Mouse (Mus musculus) midbrain, embryonic 13.5 days (tissue): ENCODE measurements around the gene Vmn1r183. TPM values are rescaled to one million over a fixed set of nuclear protein-coding genes. Genes with fewer than 3 reads are reported as not detected.

ENCODE experiments used
- ATAC-seq: fragments of 200-750 bp; cut with Nextera tagmentation; 2 replicates; pipeline ENCODE4 v1.8.0; 2017; ENCODE audit warnings: mild to moderate bottlenecking, moderate TSS enrichment, moderate library complexity
- H3K27ac ChIP-seq: fragments of 300-500 bp; sonication (generic); 2 replicates; pipeline ENCODE4 v1.5.1; 2015; ENCODE audit warnings: inconsistent platforms, mild to moderate bottlenecking, moderate library complexity
- H3K27me3 ChIP-seq: fragments of 300-500 bp; sonication (generic); 2 replicates; pipeline ENCODE4 v1.6.1; 2015; ENCODE audit warnings: mild to moderate bottlenecking, inconsistent platforms
- H3K36me3 ChIP-seq: fragments of 300-500 bp; sonication (generic); 2 replicates; pipeline ENCODE4 v1.6.1; 2015; ENCODE audit warnings: mild to moderate bottlenecking, inconsistent platforms
- H3K4me1 ChIP-seq: fragments of 300-500 bp; sonication (generic); replicated peaks from 2 replicates; pipeline ENCODE4 v1.6.1; 2015; ENCODE audit warnings: inconsistent platforms
- H3K4me2 ChIP-seq: fragments of 300-500 bp; sonication (generic); replicated peaks from 2 replicates; pipeline ENCODE4 v1.6.1; 2015; ENCODE audit warnings: moderate library complexity, mild to moderate bottlenecking, inconsistent platforms
- H3K4me3 ChIP-seq: fragments of 300-500 bp; sonication (generic); replicated peaks from 2 replicates; pipeline ENCODE4 v1.5.1; 2015; ENCODE audit warnings: mild to moderate bottlenecking, inconsistent platforms
- H3K9ac ChIP-seq: fragments of 300-500 bp; sonication (generic); replicated peaks from 2 replicates; pipeline ENCODE4 v1.6.1; 2015; ENCODE audit warnings: mild to moderate bottlenecking, inconsistent platforms
- H3K9me3 ChIP-seq: fragments of 300-500 bp; sonication (generic); 2 replicates; pipeline ENCODE4 v1.6.1; 2016; ENCODE audit warnings: mild to moderate bottlenecking, inconsistent platforms
- whole genome bisulfite sequencing: fragments of 180-500 bp; shearing (Covaris S2); methylation state at CpG from one replicate; pipeline ENCODE4 v1.1.7; 2015; 5-methylcytosine and 5-hydroxymethylcytosine counted together
- polyA plus RNA-seq: library from polyadenylated mRNA; unstranded; fragments of >200 nt; fragmentation: Nextera tagmentation; extraction: Ambion mirVana; gene quantifications from 2 replicates; pipeline ENCODE4 v1.2.1, GENCODE M21; 2015

Gene Vmn1r183
- polyA plus RNA-seq, 1 experiment from 2014 or later = not detected

DNA sequence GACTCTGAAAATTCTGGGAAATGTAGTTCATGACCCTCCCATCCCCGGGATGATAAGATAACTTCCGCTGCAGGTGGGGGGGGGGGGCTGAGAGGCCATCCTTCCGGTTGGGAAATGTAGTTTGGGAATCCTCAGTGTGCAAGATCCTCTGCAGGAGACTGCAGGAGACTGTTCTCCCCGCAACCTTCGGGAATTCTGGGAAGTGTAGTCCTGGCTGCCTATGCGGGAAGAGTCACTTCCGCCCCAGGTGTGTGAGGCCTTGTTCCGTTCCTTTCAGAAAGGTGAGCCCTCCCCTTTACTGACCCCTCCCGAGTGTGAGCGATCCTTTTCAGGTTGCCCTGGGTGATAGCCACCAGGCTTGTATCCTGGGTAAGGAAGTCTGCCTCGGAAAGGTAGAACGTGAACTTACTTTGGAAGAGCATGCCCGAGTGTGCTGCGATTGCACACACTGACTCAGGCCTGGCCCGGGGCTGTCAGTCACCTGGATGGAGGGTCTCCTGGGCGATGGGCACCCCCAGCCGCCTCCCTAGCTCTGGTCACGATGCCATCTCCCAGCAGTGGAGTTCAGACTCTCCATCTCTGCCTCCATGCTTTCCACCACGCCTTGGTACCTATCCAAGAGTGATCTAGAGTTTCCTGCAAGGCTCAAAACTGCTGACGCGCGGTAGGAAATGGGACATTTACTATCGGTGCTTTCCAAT is 59.3 kb downstream of the Vmn1r183 start, which contains the start of gene Zfp112:
TSS of gene Zfp112 (plus strand) at position 159 of the 701 bp plus-strand sequence.
- Histone ChIP-seq H3K9me3 (peaks cover 18% of the 10 kb centered on the region), H3K27me3 (no peaks in the 10 kb centered on the region), H3K36me3 (peaks cover 27% of the 10 kb centered on the region), H3K4me2 (peak within 1 kb of the TSS; percentile 69), H3K27ac (peak within 1 kb of the TSS; percentile 56; the same call in 1 of the 2 replicates), H3K4me1 (peaks cover 8% of the 10 kb centered on the region), H3K9ac (peak within 1 kb of the TSS; percentile 90), H3K4me3 (peak within 1 kb of the TSS; percentile 72)
- WGBS = 1% methylated on average over 23 of the region's 23 CpGs
- ATAC-seq = peak; percentile 98

- Histone ChIP-seq H3K4me3 (peak overlapping the region; percentile 72), H3K27me3 (no peaks in the 10 kb centered on the region), H3K27ac (peak overlapping the region; percentile 56; the same call in 1 of the 2 replicates), H3K36me3 (peaks cover 21% of the 10 kb centered on the region), H3K9me3 (peaks cover 12% of the 10 kb centered on the region), H3K9ac (peak overlapping the region; percentile 90), H3K4me1 (peaks cover 8% of the 10 kb centered on the region), H3K4me2 (peak overlapping the region; percentile 69)
- ATAC-seq = 0 out of 2 replicates have a peak, but pooled peaks have one; percentile 0
- 16% methylated on average over 12 of the region's 12 CpGs for WGBS
Measured at GRCm38 (mm10) chr7:24113001-24113400, 59.9 kb downstream of the Vmn1r183 start.

Other genes starting within 250 kb of the Vmn1r183 start
- not detected in 2 replicates for gene Vmn1r175, start 242.6 kb upstream of the Vmn1r183 start, polyA plus RNA-seq
- gene Vmn1r176, start 215.9 kb upstream of the Vmn1r183 start, polyA plus RNA-seq = not detected in 2 replicates
- gene Vmn1r177, start 186.8 kb upstream of the Vmn1r183 start, polyA plus RNA-seq = not detected in 2 replicates
- not detected in 2 replicates for gene Vmn1r178, start 161.2 kb upstream of the Vmn1r183 start, polyA plus RNA-seq
- gene Vmn1r179, start 126.3 kb upstream of the Vmn1r183 start, polyA plus RNA-seq = not detected in 2 replicates
- not detected in 2 replicates for gene Vmn1r180, start 102.6 kb upstream of the Vmn1r183 start, polyA plus RNA-seq
- gene Vmn1r181, start 78.6 kb upstream of the Vmn1r183 start, polyA plus RNA-seq = not detected in 2 replicates
- gene V1rd19, start 51.6 kb upstream of the Vmn1r183 start, polyA plus RNA-seq = not detected in 2 replicates
- 33.6 and 35.2 TPM in 2 replicates for gene Zfp180, start 28.7 kb downstream of the Vmn1r183 start, polyA plus RNA-seq
- 9.7 and 11.3 TPM in 2 replicates for gene Zfp112, start 59.1 kb downstream of the Vmn1r183 start, polyA plus RNA-seq
- gene Zfp235, start 80.9 kb downstream of the Vmn1r183 start, polyA plus RNA-seq = 20.6 and 21.4 TPM in 2 replicates
- gene Zfp114, start 121.8 kb downstream of the Vmn1r183 start, polyA plus RNA-seq = 4.8 and 5.2 TPM in 2 replicates
- gene Zfp111, start 158.2 kb downstream of the Vmn1r183 start, polyA plus RNA-seq = 5.7 and 9.2 TPM in 2 replicates
- 3.9 and 4.5 TPM in 2 replicates for gene Zfp109, start 184.3 kb downstream of the Vmn1r183 start, polyA plus RNA-seq
- gene Zfp108, start 201.5 kb downstream of the Vmn1r183 start, polyA plus RNA-seq = 4.6 and 5.1 TPM in 2 replicates
- gene Zfp93, start 217.2 kb downstream of the Vmn1r183 start, polyA plus RNA-seq = 7.7 and 7.8 TPM in 2 replicates
- 41.2 and 49.4 TPM in 2 replicates for gene Zfp61, start 248.0 kb downstream of the Vmn1r183 start, polyA plus RNA-seq